Mouse (Mus musculus): ENCODE measurements around the gene Jag1. TPM values are rescaled to one million over a fixed set of nuclear protein-coding genes. Genes with fewer than 3 reads are reported as not detected.
A peak's percentile ranks its signal among the peaks of the same experiment; 100 is the strongest.

Jag1 gene
- polyA plus RNA-seq, 1 experiment from 2014 or later: 35.2 TPM

GRCm38 (mm10) chr2:137080468-137080867 lies 36.0 kb downstream of the Jag1 start:
- Histone ChIP-seq H3K9ac (no peak overlapping the region), H3K36me3 (peaks cover 31% of the 10 kb centered on the region), H3K4me3 (no peak overlapping the region), H3K9me3 (no peaks in the 10 kb centered on the region), H3K27me3 (no peaks in the 10 kb centered on the region), H3K27ac (peak overlapping the region; percentile 51; the same call in 1 of the 2 replicates), H3K4me1 (peaks cover 17% of the 10 kb centered on the region), H3K4me2 (no peak overlapping the region)
- WGBS: 63% methylated on average over 6 of the region's 6 CpGs
- 0 out of 2 replicates have a peak, but pooled peaks have one; percentile 11 for ATAC-seq (ENCODE audit: insufficient number of reproducible peaks, low FRiP score, low TSS enrichment, low read depth)

GRCm38 (mm10) chr2:137079721-137080320 lies 36.6 kb downstream of the Jag1 start:
- Histone ChIP-seq H3K9ac (no peak overlapping the region), H3K4me3 (no peak overlapping the region), H3K27ac (no peak overlapping the region), H3K4me2 (no peak overlapping the region), H3K36me3 (peaks cover 24% of the 10 kb centered on the region), H3K27me3 (no peaks in the 10 kb centered on the region), H3K4me1 (peaks cover 17% of the 10 kb centered on the region), H3K9me3 (no peaks in the 10 kb centered on the region)
- ATAC-seq (ENCODE audit: insufficient number of reproducible peaks, low FRiP score, low TSS enrichment, low read depth): 0 out of 2 replicates have a peak, but pooled peaks have one; percentile 27
- 21% methylated on average over 10 of the region's 10 CpGs for WGBS

DNA sequence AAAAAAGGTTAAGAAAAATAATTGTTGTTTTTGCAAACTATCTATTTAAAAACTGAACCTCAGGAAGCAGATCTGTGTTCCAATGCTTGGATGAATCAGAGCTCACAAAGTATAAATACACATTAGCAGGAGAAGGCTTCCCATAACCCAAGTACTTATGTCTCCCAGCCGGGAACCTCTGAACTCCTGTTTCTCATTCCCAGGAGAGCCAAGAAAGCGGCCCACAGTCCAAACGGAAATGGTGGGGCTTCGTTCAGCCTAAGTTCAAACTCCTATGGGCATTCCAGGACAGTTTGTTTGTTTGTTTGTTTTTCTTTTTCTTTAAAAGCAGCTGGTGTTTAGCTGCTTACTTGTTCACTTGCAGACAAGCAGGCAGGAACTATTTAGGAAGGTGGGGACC lies 37.7 kb downstream of the Jag1 start:
- H3K9me3 ChIP-seq: no peaks in the 10 kb centered on the region
- no peak overlapping the region for H3K4me3 ChIP-seq
- H3K27me3 ChIP-seq: no peaks in the 10 kb centered on the region
- no peak overlapping the region for H3K27ac ChIP-seq
- no peak for ATAC-seq (ENCODE audit: insufficient number of reproducible peaks, low FRiP score, low TSS enrichment, low read depth)
- H3K9ac ChIP-seq: no peak overlapping the region
- 56% methylated on average over 4 of the region's 4 CpGs for WGBS
- no peak overlapping the region for H3K4me2 ChIP-seq
- peaks cover 14% of the 10 kb centered on the region for H3K36me3 ChIP-seq
- H3K4me1 ChIP-seq: peaks cover 19% of the 10 kb centered on the region

DNA sequence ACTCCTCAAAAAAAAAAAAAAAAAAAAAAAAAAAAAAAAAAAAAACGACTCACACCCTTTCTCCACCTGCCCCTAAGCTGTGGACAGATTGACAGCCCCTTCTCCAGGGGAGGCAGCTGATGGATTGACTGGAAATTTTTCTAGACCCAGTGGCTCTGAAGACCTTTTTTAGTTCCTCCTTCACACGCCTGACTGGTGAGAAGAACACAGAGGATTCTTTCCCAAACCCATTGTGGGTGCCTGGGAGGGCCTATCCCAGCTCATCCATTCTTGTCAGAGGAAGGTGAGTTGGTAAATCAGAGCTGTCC lies 42.2 kb downstream of the Jag1 start:
- ATAC-seq (ENCODE audit: insufficient number of reproducible peaks, low FRiP score, low TSS enrichment, low read depth): no peak
- 27% methylated on average over 2 of the region's 2 CpGs for WGBS

DNA sequence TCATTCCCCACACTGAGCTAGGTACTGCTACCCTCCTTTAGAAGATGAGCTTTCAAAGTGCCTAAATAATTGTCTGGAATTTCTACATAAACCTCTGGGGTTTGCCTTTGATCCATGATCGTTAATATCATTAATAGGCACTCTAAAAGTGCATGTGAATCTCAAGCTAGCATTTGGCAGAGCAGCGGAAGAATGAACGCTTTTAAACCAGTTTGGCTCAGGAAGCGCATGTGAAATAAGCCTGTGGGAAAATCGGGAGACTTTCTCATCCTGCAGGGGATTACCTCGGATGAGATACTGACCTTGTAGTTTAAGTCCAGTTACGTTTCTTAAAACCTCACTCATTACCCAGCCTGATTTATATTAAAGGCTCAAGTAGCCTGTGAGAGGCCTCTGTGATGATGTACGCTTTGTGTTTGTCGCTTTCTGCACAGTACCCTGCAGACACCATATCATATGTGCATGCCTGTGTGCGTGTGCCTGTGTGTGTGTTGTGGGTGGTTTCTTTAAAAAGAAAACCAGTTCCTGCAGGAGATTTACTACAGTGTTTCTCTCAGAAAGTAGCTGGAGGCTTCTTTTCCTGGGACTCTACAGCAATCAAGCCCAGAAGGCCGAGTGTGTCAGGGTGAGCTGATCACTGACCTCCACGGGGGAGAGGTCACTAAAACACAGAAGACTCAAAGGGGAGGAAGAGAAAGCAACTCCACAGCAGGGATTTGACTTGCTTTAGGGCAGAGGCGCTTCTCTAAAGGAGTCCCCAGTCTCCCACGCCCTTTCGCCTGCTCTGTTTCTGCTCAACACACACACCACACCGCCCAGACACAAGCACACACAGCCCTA lies 42.8 kb downstream of the Jag1 start:
- Histone ChIP-seq H3K36me3 (no peaks in the 10 kb centered on the region), H3K27ac (no peak overlapping the region), H3K9ac (no peak overlapping the region), H3K4me1 (0 out of 2 replicates have a peak, but pooled peaks cover 8% of the 10 kb centered on the region), H3K4me3 (no peak overlapping the region), H3K27me3 (no peaks in the 10 kb centered on the region), H3K4me2 (no peak overlapping the region), H3K9me3 (no peaks in the 10 kb centered on the region)
- ATAC-seq (ENCODE audit: insufficient number of reproducible peaks, low FRiP score, low TSS enrichment, low read depth): no peak
- 33% methylated on average over 16 of the region's 16 CpGs for WGBS

More for the DNA sequence above, 42.2 kb downstream of the Jag1 start:
- H3K27me3 ChIP-seq: no peaks in the 10 kb centered on the region
- no peak overlapping the region for H3K4me3 ChIP-seq
- no peaks in the 10 kb centered on the region for H3K36me3 ChIP-seq
- no peak overlapping the region for H3K4me2 ChIP-seq
- H3K27ac ChIP-seq: no peak overlapping the region
- H3K4me1 ChIP-seq: 0 out of 2 replicates have a peak, but pooled peaks cover 8% of the 10 kb centered on the region
- no peaks in the 10 kb centered on the region for H3K9me3 ChIP-seq
- no peak overlapping the region for H3K9ac ChIP-seq

GRCm38 (mm10) chr2:137067479-137068110 lies 48.8 kb downstream of the Jag1 start:
- H3K36me3 ChIP-seq: no peaks in the 10 kb centered on the region
- H3K27me3 ChIP-seq: no peaks in the 10 kb centered on the region
- H3K9me3 ChIP-seq: no peaks in the 10 kb centered on the region
- no peak overlapping the region for H3K9ac ChIP-seq
- H3K4me1 ChIP-seq: peaks cover 3% of the 10 kb centered on the region; the same call in 1 of the 2 replicates
- WGBS: 79% methylated on average over 10 of the region's 10 CpGs
- H3K4me2 ChIP-seq: no peak overlapping the region
- no peak for ATAC-seq (ENCODE audit: insufficient number of reproducible peaks, low FRiP score, low TSS enrichment, low read depth)
- H3K27ac ChIP-seq: no peak overlapping the region
- no peak overlapping the region for H3K4me3 ChIP-seq

DNA sequence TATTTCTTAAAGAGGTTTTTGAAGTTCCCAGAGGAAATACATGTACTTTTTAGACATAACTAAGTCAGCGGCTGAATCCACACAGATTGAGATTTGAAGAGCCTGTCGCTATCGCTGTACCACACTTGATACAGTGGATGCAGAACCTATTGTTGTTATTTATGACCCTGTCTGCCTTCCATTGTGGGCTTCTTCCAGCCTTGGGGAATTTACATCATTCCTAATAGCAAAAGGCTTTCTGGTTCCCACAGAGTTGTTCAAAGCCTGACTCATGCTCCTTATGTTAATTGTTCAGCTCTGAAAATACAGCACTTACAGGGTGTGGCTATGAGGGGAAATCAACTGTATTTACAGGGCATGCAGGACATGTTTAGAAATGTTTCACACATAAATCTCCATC lies 51.9 kb downstream of the Jag1 start:
- WGBS: 78% methylated on average over 3 of the region's 3 CpGs
- no peaks in the 10 kb centered on the region for H3K36me3 ChIP-seq
- H3K4me1 ChIP-seq: peaks cover 3% of the 10 kb centered on the region; the same call in 1 of the 2 replicates

GRCm38 (mm10) chr2:137063829-137064228 lies 52.6 kb downstream of the Jag1 start:
- WGBS: 82% methylated on average over 1 of the region's 1 CpGs
- Histone ChIP-seq H3K9ac (no peak overlapping the region), H3K27ac (no peak overlapping the region), H3K27me3 (no peaks in the 10 kb centered on the region), H3K4me3 (no peak overlapping the region), H3K9me3 (no peaks in the 10 kb centered on the region), H3K4me2 (no peak overlapping the region), H3K36me3 (no peaks in the 10 kb centered on the region), H3K4me1 (peaks cover 3% of the 10 kb centered on the region; the same call in 1 of the 2 replicates)
- ATAC-seq (ENCODE audit: insufficient number of reproducible peaks, low FRiP score, low TSS enrichment, low read depth): no peak

More for the DNA sequence above, 51.9 kb downstream of the Jag1 start:
- Histone ChIP-seq H3K27me3 (no peaks in the 10 kb centered on the region), H3K4me3 (no peak overlapping the region), H3K9me3 (no peaks in the 10 kb centered on the region), H3K4me2 (no peak overlapping the region), H3K9ac (no peak overlapping the region), H3K27ac (no peak overlapping the region)
- ATAC-seq (ENCODE audit: insufficient number of reproducible peaks, low FRiP score, low TSS enrichment, low read depth): no peak

DNA sequence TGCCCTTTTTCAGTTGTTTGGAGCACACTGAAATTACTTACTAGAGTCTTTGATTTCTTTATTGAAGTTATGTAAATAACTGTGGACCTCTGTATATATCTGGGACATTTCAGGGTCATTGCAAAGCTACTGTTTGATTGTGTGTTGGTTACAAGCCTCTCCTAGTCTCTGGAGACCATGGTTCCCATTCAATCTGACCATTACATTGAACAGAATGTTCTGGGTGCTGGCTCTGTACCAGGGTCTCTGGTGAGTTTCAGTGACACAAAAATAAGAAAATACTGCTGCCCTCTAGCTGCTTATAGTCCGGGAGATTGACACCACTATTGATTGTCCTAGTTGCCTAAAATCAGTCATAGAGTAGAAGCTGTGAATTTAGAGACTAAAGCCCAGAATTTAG lies 66.5 kb downstream of the Jag1 start:
- 81% methylated on average over 1 of the region's 1 CpGs for WGBS
- Histone ChIP-seq H3K4me3 (no peak overlapping the region), H3K4me1 (peaks cover 4% of the 10 kb centered on the region), H3K36me3 (no peaks in the 10 kb centered on the region), H3K27me3 (no peaks in the 10 kb centered on the region), H3K27ac (no peak overlapping the region), H3K9ac (no peak overlapping the region), H3K4me2 (no peak overlapping the region), H3K9me3 (no peaks in the 10 kb centered on the region)
- no peak for ATAC-seq (ENCODE audit: insufficient number of reproducible peaks, low FRiP score, low TSS enrichment, low read depth)

- Histone ChIP-seq H3K36me3 (no peaks in the 10 kb centered on the region), H3K4me2 (no peak overlapping the region), H3K27ac (peak overlapping the region; percentile 34; the same call in 1 of the 2 replicates), H3K9me3 (no peaks in the 10 kb centered on the region), H3K27me3 (no peaks in the 10 kb centered on the region), H3K9ac (no peak overlapping the region), H3K4me1 (peaks cover 4% of the 10 kb centered on the region), H3K4me3 (no peak overlapping the region)
- no peak for ATAC-seq (ENCODE audit: insufficient number of reproducible peaks, low FRiP score, low TSS enrichment, low read depth)
- 54% methylated on average over 2 of the region's 2 CpGs for WGBS
These were observed 67.1 kb downstream of the Jag1 start for GRCm38 (mm10) chr2:137049367-137049766.

DNA sequence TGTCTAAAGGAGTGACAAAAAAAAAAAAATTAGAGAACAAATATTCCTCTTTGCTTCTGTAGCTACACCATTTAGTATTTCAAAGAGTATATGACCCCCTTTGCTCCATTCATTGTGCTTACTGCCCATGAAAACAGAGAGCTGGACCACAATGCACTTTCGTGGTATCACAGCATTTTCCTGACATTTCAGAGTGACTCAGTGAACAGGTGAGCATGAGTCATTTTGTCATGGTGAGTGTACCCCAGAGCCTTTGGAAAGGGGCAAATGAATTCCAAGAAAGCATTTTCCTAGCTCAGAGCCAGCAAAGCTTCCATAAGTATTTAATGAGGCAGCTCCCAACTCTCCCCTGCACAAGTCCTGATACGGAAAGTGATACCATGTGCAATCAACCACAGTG lies 72.3 kb downstream of the Jag1 start:
- Histone ChIP-seq H3K27ac (no peak overlapping the region), H3K4me2 (no peak overlapping the region), H3K9ac (no peak overlapping the region), H3K4me3 (no peak overlapping the region), H3K27me3 (no peaks in the 10 kb centered on the region), H3K36me3 (no peaks in the 10 kb centered on the region), H3K4me1 (peaks cover 1% of the 10 kb centered on the region), H3K9me3 (no peaks in the 10 kb centered on the region)
- WGBS: 70% methylated on average over 2 of the region's 2 CpGs
- ATAC-seq (ENCODE audit: insufficient number of reproducible peaks, low FRiP score, low TSS enrichment, low read depth): no peak

All from limb, embryonic 15.5 days (tissue).